Mouse (Mus musculus) heart, adult 2 months (tissue): ENCODE measurements at regions not wholly inside any gene's neighbourhood (a gene's known extent, or its start where the extent isn't known, plus 50 kb on each side); places are given as distances from the start of the nearest gene placed in this dataset.

Experiments used
- CTCF ChIP-seq: fragments of 200-600 bp; IDR thresholded peaks from 2 replicates; pipeline ENCODE4 v1.8.1; 2022; ENCODE audit warnings: antibody characterized with exemption, mild to moderate bottlenecking, moderate library complexity
- POLR2A ChIP-seq: fragments of 200-500 bp; IDR thresholded peaks from 2 replicates; pipeline ENCODE4 v1.6.1; 2011; ENCODE audit warnings: mild to moderate bottlenecking, low read depth, low read length, control low read depth; ENCODE audit not compliant: insufficient read depth

DNA sequence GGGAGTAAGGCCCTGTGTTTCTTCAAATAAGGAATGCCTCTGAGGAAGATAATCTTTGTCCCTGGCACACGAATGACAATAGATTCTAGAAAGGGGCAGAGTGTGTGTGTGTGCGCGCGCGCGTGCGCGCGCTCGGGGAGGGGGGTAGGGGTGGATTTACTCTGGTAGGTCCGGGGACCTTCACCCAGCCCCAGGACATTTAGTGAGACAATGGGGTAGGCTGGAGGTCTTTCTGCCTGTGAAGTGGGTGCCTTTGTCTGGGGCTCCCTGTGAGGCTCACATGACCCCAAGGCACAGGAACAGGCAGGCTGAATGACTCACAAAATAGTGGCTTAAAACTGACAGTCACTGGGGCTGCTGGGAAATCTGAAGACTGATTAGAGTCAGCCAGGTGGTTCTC lies 139.1 kb upstream of the Bcor start:
- TF ChIP-seq POLR2A (no peak), CTCF (no peak)
